Mouse (Mus musculus): Measurements from ENCODE around the gene Ncf2. TPM values are rescaled to one million over a fixed set of nuclear protein-coding genes. Genes with fewer than 3 reads are reported as not detected.

The Ncf2 gene
- polyA plus RNA-seq, 1 experiment, result 29.7 TPM

GRCm38 (mm10) chr1:152808392-152808680 lies 8.3 kb downstream of the Ncf2 start:
- no peak for TF ChIP-seq CTCF (IDR thresholded peaks at IDR 0.05; ENCODE audit: extremely low read depth, insufficient read depth, insufficient read length, insufficient replicate concordance)
- no peak for TF ChIP-seq POLR2A (IDR thresholded peaks at IDR 0.05; ENCODE audit: low read depth, low read length)
- peak overlapping the region; percentile 86 for H3K27ac ChIP-seq (ENCODE audit: insufficient read depth, low read length)
- peak overlapping the region; percentile 64 for H3K4me3 ChIP-seq (ENCODE audit: extremely low read depth, insufficient read depth, insufficient read length)

DNA sequence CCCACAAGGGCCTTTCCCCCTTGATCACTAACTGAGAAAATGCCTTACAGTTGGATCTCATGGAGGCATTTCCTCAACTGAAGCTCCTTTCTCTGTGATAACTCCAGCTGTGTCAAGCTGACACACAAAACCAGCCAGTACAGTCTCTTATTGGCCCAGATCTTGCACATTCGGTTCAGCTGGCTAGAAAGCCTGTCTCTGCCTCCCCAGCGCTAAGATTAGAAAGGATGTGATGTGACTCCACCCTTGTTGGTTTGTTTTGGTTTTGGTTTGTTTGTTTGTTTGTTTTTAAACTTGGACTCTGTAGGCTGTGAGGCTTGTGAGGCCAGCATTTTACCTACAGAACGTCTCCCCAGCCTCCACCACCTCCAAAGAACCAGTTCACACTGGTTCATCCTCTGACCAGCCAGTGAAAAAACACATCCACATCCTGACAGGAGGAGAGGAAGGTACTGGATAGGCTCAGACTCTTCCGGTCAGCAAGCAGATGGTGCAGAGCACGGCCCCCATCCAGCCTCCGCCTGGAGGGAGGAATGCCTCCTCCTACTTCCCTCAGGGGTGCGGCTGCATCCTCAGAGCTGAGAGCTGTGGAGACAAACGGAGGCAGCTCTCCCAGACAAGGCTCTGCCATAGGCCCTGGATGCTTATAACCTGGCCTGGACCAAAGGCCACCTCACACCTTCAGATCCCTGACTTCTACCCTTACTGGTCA lies 9.7 kb downstream of the Ncf2 start:
- H3K27me3 ChIP-seq (ENCODE audit: control insufficient read depth, insufficient read depth, low read length), result no peaks in the 10 kb centered on the region
- WGBS, result 68% methylated on average over 8 of the region's 8 CpGs
- H3K27ac ChIP-seq (ENCODE audit: insufficient read depth, low read length), result no peak overlapping the region

More at GRCm38 (mm10) chr1:152808392-152808680, 8.3 kb downstream of the Ncf2 start:
- no peak for DNase-seq (ENCODE audit: low read depth in 1 of 2, low spot score in 2 of 2)
- WGBS, result 55% methylated on average over 2 of the region's 2 CpGs
- no peaks in the 10 kb centered on the region for H3K27me3 ChIP-seq (ENCODE audit: control insufficient read depth, insufficient read depth, low read length)
- H3K4me1 ChIP-seq (ENCODE audit: control insufficient read depth, insufficient read depth, insufficient read length), result peaks cover 17% of the 10 kb centered on the region; the same call in 1 of the 2 replicates
- H3K36me3 ChIP-seq (ENCODE audit: control insufficient read depth, insufficient read depth, low read length), result peaks cover 8% of the 10 kb centered on the region

DNA sequence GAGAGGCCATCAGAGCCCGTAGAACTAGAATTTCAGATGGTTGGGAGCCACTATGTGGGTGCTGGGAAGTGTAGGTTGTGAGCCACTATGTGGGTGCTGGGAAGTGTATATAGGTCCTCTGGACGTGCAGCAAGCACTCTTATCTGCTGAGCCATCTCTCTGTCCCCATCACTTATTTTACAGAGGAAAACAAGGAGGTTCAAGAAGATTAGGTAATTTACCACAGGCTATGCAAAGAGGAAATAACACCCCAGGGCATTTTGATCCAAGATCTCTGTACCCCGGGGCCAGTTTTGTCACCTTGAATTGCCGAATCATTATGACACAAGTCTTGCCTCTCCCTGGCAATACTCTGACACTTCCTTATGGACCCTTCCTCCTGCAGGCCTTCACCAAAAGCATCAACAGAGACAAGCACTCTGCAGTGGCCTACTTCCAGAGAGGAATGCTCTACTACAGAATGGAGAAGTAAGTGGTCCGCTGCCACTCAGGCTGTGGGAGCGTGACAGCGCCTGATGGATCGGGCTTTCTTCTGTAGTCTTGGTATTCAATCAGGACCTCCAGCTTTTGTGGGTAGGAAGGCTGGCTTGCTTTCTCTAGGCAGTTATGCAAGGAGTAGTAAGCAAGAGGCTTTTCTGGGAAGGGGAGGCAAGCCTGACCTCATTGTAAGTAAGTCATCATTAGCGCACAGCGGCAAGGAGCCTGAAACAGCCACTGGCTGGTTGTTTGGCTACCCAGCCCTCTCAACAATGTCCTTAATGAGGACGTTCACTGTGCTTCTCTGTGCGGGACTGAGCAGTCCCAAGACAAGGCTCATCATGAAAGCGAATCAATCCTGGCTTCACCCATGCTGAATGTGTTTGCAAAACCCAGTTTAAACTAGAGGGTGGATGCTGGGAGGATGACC lies 10.8 kb downstream of the Ncf2 start:
- 82% methylated on average over 13 of the region's 13 CpGs for WGBS
- Histone ChIP-seq H3K27me3 (ENCODE audit: control insufficient read depth, insufficient read depth, low read length) (no peaks in the 10 kb centered on the region), H3K4me3 (ENCODE audit: extremely low read depth, insufficient read depth, insufficient read length) (no peak overlapping the region), H3K27ac (ENCODE audit: insufficient read depth, low read length) (no peak overlapping the region), H3K4me1 (ENCODE audit: control insufficient read depth, insufficient read depth, insufficient read length) (peaks cover 20% of the 10 kb centered on the region; the same call in 1 of the 2 replicates), H3K36me3 (ENCODE audit: control insufficient read depth, insufficient read depth, low read length) (peaks cover 8% of the 10 kb centered on the region)
- DNase-seq (ENCODE audit: low read depth in 1 of 2, low spot score in 2 of 2), result no peak
- no peak for TF ChIP-seq POLR2A (IDR thresholded peaks at IDR 0.05; ENCODE audit: low read depth, low read length)
- no peak for TF ChIP-seq CTCF (IDR thresholded peaks at IDR 0.05; ENCODE audit: extremely low read depth, insufficient read depth, insufficient read length, insufficient replicate concordance)

More for the DNA sequence above, 9.7 kb downstream of the Ncf2 start:
- peaks cover 20% of the 10 kb centered on the region; the same call in 1 of the 2 replicates for H3K4me1 ChIP-seq (ENCODE audit: control insufficient read depth, insufficient read depth, insufficient read length)
- H3K36me3 ChIP-seq (ENCODE audit: control insufficient read depth, insufficient read depth, low read length), result peaks cover 8% of the 10 kb centered on the region
- no peak for DNase-seq (ENCODE audit: low read depth in 1 of 2, low spot score in 2 of 2)
- H3K4me3 ChIP-seq (ENCODE audit: extremely low read depth, insufficient read depth, insufficient read length), result no peak overlapping the region
- TF ChIP-seq POLR2A (IDR thresholded peaks at IDR 0.05; ENCODE audit: low read depth, low read length) (no peak), CTCF (IDR thresholded peaks at IDR 0.05; ENCODE audit: extremely low read depth, insufficient read depth, insufficient read length, insufficient replicate concordance) (no peak)

- Histone ChIP-seq H3K27me3 (ENCODE audit: control insufficient read depth, insufficient read depth, low read length) (no peaks in the 10 kb centered on the region), H3K4me1 (ENCODE audit: control insufficient read depth, insufficient read depth, insufficient read length) (peaks cover 35% of the 10 kb centered on the region; the same call in 1 of the 2 replicates), H3K4me3 (ENCODE audit: extremely low read depth, insufficient read depth, insufficient read length) (no peak overlapping the region), H3K36me3 (ENCODE audit: control insufficient read depth, insufficient read depth, low read length) (peaks cover 10% of the 10 kb centered on the region), H3K27ac (ENCODE audit: insufficient read depth, low read length) (no peak overlapping the region; the same call in 1 of the 2 replicates)
- DNase-seq (ENCODE audit: low read depth in 1 of 2, low spot score in 2 of 2), result peak in 1 of 2 experiments; percentile 18
- no peak for TF ChIP-seq POLR2A (IDR thresholded peaks at IDR 0.05; ENCODE audit: low read depth, low read length)
- no peak for TF ChIP-seq CTCF (IDR thresholded peaks at IDR 0.05; ENCODE audit: extremely low read depth, insufficient read depth, insufficient read length, insufficient replicate concordance)
- WGBS, result 67% methylated on average over 7 of the region's 7 CpGs
Observed at GRCm38 (mm10) chr1:152815265-152815701, 15.3 kb downstream of the Ncf2 start.

DNA sequence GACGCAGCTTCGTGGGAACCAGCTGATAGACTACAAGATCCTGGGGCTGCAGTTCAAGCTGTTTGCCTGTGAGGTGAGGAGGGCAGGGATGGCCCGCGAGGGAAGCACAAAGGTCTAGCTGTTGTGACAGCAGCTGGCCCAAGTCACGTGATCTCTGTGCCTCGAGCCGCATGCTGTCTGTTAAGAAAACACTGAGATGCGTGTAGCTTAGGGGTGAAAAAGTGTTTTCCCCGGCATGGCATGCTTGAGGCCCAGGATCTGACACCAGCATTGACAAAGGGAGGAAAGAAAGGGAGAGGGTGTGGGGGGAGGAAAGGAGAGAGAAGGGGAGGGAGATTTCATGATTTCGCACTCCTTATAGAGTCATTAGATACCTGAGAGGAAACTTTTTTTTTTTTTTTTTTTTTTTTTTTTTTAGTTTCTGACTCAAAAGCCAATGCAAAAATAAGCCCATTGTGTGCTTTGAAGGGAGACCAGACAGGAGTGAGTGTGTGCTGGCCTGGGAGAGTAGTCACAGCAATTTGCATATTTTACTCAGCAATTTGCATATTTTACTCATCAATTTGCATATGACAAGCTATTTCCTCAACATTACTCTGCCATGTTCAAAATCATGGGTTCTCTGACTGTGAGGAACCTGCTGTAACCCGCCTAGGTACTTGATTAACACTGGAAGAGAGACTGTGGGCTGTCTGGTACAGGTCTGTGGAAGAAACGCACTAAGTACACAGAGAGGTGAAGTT lies 17.2 kb downstream of the Ncf2 start:
- Histone ChIP-seq H3K27ac (ENCODE audit: insufficient read depth, low read length) (peak overlapping the region; percentile 86), H3K36me3 (ENCODE audit: control insufficient read depth, insufficient read depth, low read length) (peaks cover 15% of the 10 kb centered on the region), H3K4me1 (ENCODE audit: control insufficient read depth, insufficient read depth, insufficient read length) (peaks cover 35% of the 10 kb centered on the region), H3K27me3 (ENCODE audit: control insufficient read depth, insufficient read depth, low read length) (no peaks in the 10 kb centered on the region), H3K4me3 (ENCODE audit: extremely low read depth, insufficient read depth, insufficient read length) (no peak overlapping the region)
- DNase-seq (ENCODE audit: low read depth in 1 of 2, low spot score in 2 of 2), result peak; percentile 25 to 84
- WGBS, result 58% methylated on average over 12 of the region's 12 CpGs
- TF ChIP-seq POLR2A (IDR thresholded peaks at IDR 0.05; ENCODE audit: low read depth, low read length) (no peak), CTCF (IDR thresholded peaks at IDR 0.05; ENCODE audit: extremely low read depth, insufficient read depth, insufficient read length, insufficient replicate concordance) (no peak)

GRCm38 (mm10) chr1:152817794-152818193 lies 17.8 kb downstream of the Ncf2 start:
- peak; percentile 71 to 79 for DNase-seq (ENCODE audit: low read depth in 1 of 2, low spot score in 2 of 2)
- H3K36me3 ChIP-seq (ENCODE audit: control insufficient read depth, insufficient read depth, low read length), result peaks cover 16% of the 10 kb centered on the region; the same call in 1 of the 2 replicates
- WGBS, result 39% methylated on average over 10 of the region's 10 CpGs
- H3K27me3 ChIP-seq (ENCODE audit: control insufficient read depth, insufficient read depth, low read length), result no peaks in the 10 kb centered on the region
- no peak overlapping the region; the same call in 1 of the 2 replicates for H3K4me3 ChIP-seq (ENCODE audit: extremely low read depth, insufficient read depth, insufficient read length)
- TF ChIP-seq CTCF (IDR thresholded peaks at IDR 0.05; ENCODE audit: extremely low read depth, insufficient read depth, insufficient read length, insufficient replicate concordance) (no peak), POLR2A (IDR thresholded peaks at IDR 0.05; ENCODE audit: low read depth, low read length) (no peak)
- peak overlapping the region; percentile 96 for H3K27ac ChIP-seq (ENCODE audit: insufficient read depth, low read length)
- H3K4me1 ChIP-seq (ENCODE audit: control insufficient read depth, insufficient read depth, insufficient read length), result peaks cover 35% of the 10 kb centered on the region
